Mouse (Mus musculus): ENCODE data around the gene Hist1h2ac.
"Not testable (repeated sequence)": the region's sequence is repeated elsewhere in the genome, so short reads cannot be mapped to it uniquely, and the experiment has no call there.

Hist1h2ac gene

DNA sequence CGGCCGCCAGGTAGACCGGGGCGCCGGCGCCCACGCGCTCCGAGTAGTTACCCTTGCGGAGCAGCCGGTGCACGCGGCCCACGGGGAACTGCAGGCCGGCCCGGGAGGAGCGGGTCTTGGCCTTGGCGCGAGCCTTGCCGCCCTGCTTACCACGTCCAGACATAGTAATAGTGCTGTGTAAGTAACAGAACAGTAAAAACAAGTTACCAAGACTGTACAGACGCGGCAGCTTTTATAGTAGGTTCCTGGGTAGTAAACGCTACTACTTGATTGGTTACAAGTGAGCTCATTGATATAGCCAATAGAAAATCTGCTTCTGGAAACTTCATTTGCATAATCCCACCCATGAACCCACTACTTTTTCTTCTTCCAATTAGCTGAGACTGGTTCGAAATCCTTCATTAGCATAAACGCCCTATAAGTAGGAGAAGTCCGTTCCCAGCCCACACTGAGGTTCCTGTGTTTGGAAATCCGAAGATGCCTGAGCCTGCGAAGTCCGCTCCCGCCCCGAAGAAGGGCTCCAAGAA, at the start of gene Hist1h2ac, which contains the start of gene Hist1h2bc:
Gene Hist1h2ac (minus strand): TSS at position 194 of the 527 bp plus-strand sequence.
Gene Hist1h2bc (plus strand): TSS at position 445 of the 527 bp plus-strand sequence.
- peak; percentile 86 for DNase-seq

DNA sequence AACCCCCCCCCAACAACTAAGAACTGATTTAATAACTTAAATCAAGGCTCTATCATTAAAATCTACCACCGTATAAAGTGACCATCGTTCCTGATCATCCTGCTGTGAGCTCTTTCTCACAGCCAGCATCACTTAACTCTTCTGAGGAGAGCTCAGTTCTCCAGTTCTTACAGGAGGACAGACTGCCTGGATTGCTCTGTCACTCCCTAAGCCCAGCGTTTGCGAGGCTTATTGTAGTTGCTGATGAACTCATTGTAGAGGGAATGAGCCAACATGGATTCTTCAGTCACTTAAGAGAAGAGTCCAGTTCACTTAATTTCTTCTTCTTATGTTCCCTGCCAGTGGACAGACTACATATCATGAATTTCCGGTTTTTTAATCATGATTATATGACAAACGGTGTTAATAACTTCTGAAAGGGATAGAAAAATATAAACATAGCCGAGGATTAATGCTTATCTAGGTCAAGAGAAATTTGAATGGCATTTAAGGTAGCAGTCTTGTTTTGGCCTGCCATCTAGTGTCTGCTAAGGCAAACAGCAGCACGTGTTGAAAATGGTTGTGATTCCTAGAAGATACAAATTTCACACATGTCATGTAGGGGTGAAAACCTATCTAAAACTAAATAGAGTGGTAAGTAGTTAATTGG, 48.5 kb upstream of the Hist1h2ac start:
- peak; percentile 35 for DNase-seq

GRCm38 (mm10) chr13:23730479-23730878, 46.7 kb upstream of the Hist1h2ac start:
- DNase-seq, result no peak

- no peak for DNase-seq
These were observed 46.0 kb upstream of the Hist1h2ac start for GRCm38 (mm10) chr13:23729706-23730105.

GRCm38 (mm10) chr13:23729192-23729525, 45.4 kb upstream of the Hist1h2ac start:
- peak; percentile 46 for DNase-seq

DNA sequence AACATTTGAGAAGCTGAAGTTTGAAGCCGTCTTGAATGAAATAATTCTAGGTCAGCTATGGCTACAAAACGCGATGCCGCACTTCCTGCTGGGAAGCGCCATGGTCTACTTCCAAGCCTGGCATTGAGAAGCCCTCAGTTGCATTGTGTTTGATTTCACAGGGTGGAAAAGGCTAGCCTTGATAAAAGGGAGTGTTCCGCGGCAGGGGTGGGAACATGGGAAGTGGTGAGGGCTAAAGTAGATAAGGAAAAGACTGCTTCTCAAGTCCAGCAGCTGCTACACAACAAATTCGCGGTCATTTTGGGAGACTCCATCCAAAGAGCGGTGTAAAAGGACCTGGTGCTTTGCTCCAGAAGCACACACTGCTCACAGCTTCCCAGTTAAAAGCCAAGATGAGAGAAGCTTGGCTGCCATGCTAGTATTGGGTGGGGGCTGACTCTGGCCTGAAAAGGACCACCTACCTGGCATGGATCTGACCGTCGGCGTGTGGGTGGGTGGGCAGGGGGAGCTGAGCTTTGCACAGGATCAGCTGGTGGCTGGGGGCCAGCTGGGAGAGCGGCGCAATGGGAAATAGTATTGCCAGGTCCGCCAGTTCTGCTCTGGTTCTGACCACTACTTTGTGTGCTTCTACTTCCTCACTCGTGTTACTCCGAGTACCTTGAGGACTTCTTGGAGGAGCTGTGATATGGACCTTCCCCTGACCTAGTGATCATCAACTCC, 44.9 kb upstream of the Hist1h2ac start:
- no peak for DNase-seq

GRCm38 (mm10) chr13:23725213-23725612, 41.5 kb upstream of the Hist1h2ac start:
- DNase-seq, result no peak

GRCm38 (mm10) chr13:23724239-23724638, 40.5 kb upstream of the Hist1h2ac start:
- DNase-seq, result no peak

DNA sequence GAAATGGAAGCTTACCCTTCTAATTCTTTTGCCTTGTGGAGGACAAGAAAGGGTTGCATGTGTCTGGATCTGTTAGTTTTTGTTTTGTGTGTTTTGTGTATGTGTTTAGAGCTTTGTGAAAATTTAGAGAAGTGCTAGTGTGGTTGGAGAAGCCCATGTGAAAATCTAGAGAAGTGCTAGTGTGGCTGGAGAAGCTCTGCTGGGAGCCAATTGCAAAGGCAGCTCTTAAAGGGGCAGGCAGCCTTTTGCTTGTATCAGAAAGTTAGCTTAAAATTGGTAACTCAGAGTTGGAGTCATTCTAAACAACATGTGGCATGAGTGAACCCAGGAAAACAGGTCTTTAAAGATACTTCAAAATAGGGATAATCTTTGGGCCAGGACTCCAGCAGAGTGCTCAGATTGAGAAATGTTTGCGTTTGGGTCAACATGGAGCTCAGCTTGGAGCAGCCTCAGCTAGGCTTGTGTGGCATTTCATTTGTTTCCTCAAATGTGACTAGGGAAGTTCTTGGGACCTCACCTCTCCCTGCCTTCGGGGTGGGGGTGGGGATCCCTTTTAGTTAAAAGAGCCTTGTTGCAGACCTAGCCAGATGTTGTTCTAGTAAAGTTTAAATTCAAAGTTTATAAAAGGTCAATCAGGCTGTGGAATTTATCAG, 34.0 kb upstream of the Hist1h2ac start:
- DNase-seq, result not testable (repeated sequence)

DNA sequence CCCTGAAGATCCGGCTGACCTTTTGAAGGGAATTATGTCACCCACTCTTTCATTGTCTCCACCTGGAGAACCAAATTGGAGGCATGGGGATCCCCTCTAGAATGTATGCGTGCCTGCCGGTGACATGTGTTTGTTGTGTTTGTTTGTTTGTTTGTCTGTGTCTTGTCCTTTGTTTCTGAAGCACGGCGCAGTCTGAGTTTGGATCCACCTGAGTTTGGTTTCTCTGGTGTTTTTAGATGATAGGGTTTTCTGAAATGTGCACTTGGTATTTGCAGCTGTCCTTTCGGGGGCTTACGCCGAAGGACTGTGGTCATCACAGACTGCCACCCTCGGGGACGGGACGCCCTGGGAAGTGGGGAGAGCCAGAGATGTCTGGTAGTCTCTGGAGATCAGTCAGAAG, 33.4 kb upstream of the Hist1h2ac start:
- no peak for DNase-seq

DNA sequence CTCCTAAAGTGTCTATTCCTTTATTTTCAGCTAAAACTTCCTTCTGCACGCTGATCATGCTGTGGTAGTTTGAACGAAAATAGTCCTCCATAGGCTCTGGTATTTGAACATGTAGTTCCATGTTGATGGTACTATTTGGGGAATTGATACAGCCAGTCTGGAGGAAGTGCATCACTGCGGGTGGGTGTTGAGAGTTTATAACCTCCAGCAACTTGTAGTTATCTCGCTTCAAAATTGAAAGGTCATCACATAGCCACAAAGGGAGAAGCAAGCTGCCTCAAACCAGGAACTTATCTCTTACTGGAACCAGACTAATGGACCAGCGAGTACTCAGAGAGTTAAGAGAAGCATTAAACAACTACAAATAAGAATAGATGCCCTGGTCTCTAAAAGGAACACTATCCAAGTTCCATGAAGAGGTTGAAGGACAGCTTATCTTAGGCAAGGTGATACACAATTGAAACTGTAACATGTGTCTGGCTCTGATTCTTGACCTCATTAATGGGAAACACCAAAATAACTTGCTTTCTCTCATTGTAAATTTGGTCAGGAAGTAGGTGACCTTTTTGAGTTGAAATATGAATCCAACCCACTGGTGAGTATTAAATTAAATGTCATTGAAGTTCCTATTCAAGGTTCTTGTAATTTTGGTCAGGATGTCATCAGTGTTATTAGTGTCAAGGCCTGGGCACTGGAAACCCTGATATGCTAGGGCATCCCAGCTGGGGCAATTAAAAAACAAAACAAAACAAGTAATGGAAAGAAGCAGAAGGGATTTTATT, 32.7 kb upstream of the Hist1h2ac start:
- no peak for DNase-seq

GRCm38 (mm10) chr13:23710374-23711089, 26.8 kb upstream of the Hist1h2ac start, which contains the start of gene Hfe:
TSS of gene Hfe (minus strand) at chr13:23710854.
- DNase-seq, result peak; percentile 78

GRCm38 (mm10) chr13:23709714-23710373, 26.1 kb upstream of the Hist1h2ac start:
- DNase-seq, result no peak

DNA sequence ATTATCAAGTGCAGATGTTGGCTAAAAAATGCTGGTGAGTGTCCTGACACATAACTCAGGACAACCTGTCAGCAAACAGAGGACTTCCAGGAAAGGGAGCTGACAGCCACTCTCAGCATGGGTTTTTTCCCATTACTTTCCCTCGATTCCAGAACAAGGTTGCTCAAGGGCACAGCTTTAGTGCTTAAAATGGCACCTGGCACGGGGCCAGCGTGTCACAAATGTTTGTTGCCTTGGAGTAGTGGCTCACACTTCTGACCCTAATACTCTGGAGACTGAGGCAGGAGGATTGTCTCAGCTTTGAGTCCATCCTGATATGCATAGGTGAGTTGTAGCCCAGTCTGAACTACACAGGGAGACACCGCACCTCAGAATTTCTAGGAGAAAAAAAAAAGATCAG, 24.9 kb upstream of the Hist1h2ac start:
- no peak for DNase-seq

DNA sequence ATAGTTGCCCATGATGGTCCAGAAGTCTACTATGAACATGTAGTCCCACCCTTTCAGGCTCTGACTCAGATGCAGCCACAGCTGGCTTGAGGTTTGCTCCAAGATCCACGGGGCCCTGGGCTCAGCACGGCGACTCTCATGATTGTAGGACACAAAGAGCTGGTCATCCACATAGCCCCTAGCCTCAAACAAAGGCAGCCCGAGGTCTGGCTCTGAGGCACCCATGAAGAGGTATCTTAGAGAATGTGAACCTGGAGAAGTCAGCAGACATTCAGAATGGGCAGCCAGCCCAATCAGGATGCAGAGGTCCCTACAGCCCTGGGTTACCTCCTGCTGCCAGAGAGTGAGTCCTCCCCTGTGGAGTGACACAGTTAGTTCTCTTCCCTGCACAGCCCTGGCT, 24.3 kb upstream of the Hist1h2ac start:
- no peak for DNase-seq

DNA sequence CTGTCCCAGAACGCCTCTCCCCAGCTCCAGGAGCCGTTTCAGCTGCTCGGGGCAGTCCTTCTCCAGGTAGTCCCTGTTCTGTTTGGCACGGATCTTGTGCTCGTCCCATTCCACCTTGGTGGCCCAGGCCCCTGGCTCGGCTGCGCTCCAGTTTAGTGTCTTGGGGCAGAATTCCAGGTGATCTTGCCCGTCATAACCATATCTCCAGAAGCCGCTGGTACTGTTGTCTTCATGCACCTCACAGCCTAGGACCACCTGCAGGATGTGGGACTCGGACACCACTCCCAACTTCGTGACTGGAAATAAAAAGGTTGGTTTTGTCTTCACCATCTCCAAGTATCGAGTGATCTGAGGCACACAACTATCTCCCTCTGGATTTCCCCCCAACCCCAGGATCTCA, 23.0 kb upstream of the Hist1h2ac start:
- DNase-seq, result no peak

DNA sequence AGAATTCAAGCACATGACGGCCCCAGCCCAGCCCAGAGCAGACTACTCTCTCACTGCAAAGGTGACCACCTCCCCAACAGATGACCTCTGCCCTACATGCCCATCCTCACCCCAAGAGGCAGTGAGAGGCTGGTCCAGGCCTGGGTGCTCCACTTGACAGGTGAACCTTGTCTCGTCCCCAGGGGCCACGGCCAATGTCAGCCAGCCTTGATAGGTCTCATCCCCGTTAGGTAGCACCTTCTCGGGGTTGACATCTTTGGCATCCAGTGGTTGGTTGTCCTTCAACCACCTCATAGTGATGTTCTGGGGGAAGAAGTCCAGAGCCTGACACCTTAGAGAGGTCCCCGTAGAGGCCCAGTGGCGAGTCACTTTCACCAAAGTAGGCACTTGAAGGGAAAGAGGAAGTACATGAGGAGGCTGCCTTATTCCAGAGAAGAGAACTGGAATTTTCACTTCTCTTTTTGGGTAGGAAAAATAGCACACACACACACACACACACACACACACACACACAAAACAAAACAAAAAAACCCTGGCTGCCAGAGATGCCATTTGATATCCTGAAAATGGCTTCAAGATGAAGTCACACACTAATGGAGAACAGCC, 22.1 kb upstream of the Hist1h2ac start:
- DNase-seq, result no peak

DNA sequence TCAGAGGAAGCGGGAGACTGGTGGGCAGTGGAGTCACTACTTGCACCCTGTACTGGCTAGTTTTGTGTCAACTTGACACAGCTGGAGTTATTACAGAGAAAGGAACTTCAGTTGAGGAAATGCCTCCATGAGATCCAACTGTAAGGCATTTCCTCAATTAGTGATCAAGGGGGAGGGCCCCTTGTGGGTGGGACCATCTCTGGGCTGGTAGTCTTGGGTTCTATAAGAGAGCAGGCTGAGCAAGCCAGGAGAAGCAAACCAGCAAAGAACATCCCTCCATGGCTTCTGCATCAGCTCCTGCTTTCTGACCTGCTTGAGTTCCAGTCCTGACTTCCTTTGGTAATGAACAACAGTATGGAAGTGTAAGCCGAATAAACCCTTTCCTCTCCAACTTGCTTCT, 19.1 kb upstream of the Hist1h2ac start:
- not testable (repeated sequence) for DNase-seq

DNA sequence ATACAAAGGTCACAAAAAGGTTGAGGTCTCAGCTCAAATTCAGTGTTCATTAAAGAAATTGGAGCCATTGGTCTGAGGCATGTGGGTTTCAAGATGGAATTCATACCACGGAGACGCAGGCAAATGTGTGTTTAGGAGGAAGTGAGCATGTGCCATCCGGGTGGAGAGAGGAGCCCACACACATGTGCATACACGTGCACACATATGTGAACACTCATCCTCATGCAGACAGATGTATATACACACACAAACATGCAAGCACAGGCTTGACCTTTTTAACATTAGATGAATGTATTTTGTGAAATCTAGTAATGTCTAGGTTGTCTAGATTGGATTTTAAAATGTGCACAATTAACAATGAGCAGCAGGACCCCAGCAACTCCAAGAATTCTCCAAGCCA, 18.5 kb upstream of the Hist1h2ac start:
- DNase-seq, result no peak

- peak; percentile 84 for DNase-seq
These were observed 17.2 kb upstream of the Hist1h2ac start for GRCm38 (mm10) chr13:23700786-23701520.
